Mouse (Mus musculus): ENCODE measurements at regions not wholly inside any gene's neighbourhood (a gene's known extent, or its start where the extent isn't known, plus 50 kb on each side); places are given as distances from the start of the nearest gene placed in this dataset.

DNA sequence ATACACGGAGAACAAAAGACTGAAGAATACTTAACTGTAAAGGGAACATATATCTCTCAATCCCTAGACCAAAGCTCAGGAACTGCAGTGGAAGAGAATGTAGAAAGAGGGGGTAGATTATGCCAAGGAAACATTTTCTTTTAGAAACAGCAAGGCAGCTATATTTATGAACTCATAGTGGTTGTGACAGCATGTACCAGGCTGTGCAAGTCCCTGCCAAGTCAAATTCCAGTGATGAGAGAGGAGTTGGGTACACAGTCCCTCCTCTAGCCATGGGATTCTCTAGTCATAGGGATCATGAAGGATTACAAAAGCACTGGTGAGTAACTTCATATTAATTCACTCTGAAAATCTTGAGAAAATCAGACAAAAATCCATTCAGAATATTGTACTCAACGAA is 240.0 kb upstream of the Impg1 start:
- TF ChIP-seq CTCF (conservative IDR thresholded peaks at IDR 0.05; ENCODE audit: low read length) = no peak
- TF ChIP-seq POU5F1 (IDR thresholded peaks at IDR 0.05; ENCODE audit: borderline replicate concordance, low read length) = no peak

Measured in E14TG2a.4 (cell line).